Mouse (Mus musculus): ENCODE measurements around the gene Gnb1l. TPM values are rescaled to one million over a fixed set of nuclear protein-coding genes. Genes with fewer than 3 reads are reported as not detected.

The Gnb1l gene
- polyA plus RNA-seq, 1 experiment = 9.3 TPM

DNA sequence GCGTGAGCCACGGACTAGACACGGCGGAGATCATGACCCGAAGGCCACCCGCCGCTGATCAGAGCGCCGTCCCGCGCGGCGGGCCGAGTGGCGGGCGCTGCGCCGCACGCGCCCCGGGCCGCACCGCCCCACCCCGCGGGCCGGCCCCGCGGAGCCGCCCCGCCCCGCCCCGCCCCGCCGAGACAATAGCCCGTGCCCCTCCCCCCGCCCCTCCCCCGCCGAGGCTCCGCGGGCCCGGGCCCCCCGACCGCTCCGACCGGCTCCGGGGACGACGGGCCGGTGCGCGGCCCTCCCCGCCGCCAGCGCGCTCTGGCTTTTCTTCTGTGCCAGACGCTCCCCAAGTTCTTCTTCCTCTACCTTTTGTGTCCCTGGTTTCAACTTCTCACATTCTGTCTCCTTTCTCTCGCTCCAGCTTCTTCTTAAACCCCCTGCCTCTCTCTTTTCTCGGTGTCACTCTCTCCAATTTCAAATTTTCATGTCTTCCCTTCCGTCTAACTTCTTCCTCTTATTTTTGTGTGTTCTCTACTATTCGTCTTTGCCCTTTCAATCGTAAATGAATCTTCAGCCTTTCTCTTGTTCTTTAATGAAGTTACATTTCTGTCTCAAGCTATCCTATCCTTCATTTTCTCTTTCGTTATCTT lies 88.5 kb downstream of the Gnb1l start:
- DNase-seq (ENCODE audit: low read depth) = no peak

DNA sequence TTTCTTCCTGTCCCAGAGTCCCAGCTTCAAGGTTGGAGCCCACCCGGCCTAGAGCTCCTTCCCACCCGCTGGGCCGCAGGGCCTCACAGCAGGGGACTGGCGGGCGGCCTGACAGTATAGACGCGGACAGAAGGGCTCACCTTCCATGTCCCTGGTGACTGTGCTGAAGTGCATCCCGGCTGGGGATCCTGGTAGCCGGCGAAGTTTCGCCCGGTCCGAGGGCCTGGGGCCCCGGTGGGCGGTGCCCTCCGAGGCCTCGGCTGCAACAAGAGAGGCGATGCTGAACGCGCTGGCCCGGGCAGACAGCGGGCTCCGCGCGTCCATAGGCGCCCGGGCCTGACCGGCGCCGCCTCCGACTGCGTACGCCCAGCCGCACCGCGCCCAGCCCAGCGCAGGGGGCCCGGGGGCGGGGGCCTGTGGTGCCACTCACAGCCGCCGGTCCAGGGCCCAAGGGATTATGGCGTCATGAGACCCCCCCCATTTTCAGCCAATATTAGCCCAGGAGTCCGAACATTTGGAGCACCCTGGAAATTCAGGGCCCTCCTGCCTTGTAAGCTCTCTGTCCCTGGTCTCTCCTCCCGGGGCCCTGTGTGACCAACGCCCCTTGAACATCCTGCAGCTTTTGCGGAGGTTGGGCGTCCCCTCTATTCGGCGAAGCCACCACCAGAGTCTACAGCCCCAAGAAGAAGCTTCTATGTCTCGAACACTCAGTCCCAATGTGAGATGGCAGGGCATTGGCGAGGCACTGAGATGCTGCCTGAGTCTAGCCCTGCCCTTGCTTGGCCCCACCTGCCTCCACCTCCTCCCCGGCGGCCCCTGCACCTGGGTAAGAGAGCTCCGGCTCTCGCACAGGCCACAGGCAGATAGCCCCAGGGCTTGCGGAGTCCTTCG lies 89.6 kb downstream of the Gnb1l start:
- no peak for DNase-seq (ENCODE audit: low read depth)

DNA sequence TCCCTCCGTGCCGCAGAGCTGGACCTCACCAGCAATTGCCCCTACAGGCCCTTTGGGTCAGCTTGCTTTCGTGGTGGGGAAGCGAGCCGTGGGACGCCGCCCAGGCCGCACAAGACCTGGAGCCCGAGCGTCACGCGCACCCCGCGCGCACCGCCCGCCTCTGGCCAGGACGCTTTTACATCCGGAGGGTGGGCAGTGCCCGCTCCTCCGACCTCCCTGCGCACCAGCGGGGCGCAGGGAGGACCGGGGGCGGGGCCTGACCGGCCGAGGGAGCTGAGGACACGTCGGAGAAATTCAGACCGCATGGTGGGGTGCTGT lies 90.2 kb downstream of the Gnb1l start:
- DNase-seq (ENCODE audit: low read depth) = no peak

DNA sequence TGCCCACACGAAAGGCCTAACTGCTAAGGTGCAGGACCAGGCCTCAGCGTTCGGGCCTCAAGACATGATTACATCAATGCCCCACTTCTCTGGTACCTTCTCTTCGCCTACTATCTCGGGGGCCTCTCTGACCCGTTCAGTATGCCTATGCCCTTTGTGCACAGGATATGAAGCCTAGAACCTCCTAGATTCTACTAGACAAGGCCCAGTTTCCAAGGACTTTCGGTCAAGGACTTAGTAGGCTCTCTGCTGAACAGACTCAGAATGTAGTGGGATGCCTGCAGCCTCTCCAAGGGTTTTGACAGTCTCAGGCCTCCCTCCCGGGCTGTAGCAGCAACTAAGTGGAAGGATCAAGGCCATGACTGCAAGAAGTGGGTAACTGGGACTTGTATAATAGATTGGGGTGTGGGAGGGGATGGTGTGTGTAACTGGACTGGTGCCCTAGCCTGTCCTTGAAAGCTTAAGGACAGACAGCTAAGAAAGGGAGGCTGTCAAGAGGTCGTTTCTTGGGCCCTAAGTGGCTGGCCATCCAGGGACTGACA lies 90.6 kb downstream of the Gnb1l start:
- no peak for DNase-seq (ENCODE audit: low read depth)

DNA sequence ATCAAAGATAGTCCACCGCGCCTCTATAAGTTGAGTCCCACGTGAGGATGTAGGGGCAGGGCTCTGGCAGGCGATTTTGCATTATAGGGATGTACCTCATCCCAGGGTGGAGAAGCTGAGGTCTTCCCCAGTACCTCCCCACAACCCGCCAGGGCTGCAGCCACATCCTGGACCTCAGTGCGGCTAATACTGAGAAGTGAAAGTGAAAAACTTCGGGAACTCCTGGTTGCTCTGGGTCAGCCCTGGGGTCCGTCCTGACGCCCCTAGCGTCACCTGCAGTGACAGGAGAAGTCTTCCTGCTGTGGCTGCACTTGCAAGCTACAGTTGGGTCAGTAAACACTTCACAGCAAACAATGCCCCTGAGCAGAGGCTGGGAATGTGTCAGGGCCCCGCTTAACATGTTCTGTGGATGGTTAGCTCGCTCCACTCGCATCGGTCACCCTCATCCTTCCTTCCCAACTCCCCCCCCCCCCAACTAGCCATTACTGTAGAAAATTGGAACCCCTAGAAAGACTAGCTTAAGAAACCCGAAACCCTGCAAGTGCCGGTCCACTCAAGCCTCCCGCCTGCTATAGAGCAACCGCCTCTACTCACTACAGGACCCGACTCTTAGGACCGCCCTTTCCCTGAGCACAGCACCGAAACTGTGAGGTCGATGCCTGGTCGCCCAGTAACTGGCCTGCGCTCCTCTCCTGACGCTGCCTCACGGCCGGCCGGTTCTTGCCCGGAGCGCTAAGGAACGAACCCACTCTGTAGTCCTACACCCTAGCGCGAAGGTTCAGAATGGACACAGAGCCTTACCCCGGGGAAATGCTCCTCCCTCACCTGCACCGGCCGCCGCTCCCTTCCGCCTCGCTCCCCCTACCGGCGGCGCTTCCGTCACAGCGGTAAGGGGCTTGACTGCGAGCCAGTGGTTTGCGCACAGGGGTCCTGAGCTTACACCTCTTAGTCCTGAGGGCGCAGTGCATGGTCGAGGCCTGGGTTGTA lies 91.6 kb downstream of the Gnb1l start, which contains the start of gene Tbx1:
Gene Tbx1, minus strand, starts transcription at position 868 of the 987 bp plus-strand sequence.
- no peak for DNase-seq (ENCODE audit: low read depth)

DNA sequence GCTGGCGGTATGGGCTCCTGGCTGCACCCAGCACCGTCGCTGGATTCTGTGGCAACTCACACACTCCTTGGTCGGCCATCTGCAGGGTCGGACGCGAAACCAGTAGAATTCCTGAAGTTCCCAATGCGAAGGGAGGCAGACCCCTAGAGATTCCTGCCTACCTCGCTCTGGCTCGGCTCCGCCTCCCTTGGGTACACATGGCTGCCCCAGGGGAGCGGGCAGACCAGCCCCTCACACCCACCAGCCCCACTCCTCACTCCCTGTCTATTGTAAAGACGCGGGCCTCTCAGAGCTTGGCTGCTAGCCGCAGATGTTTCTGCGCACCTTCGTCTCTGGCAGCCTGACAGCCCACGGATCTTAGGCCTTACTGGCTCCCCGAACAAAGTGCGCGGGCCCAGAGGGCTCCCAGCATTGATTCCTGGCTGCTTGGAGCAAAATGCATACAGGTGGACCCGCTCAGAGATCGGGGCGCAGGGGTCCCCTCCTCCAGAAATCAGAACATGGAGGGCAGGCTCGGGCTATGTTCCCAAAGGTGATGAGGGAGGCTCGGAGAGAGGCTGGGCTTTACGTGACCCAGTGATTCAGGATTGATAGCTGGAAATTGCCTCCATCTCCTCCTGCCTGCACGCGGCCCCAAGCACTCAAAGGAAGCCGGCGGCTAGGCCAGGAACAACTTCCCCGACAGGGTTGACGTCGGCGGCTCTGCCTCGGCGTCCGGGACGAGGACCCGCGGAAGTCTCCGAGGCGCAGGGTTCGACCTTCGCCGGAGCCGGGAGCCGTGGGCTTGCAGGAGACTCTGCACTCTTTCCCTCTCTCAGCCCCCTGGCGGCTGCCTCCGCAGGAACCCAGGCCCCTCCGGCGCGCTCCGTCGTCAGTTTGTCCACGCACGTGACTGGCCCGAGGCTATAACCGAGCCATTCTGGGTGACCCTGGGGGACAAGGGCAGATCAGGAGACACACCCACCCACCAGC lies 92.8 kb downstream of the Gnb1l start:
- no peak for DNase-seq (ENCODE audit: low read depth)

DNA sequence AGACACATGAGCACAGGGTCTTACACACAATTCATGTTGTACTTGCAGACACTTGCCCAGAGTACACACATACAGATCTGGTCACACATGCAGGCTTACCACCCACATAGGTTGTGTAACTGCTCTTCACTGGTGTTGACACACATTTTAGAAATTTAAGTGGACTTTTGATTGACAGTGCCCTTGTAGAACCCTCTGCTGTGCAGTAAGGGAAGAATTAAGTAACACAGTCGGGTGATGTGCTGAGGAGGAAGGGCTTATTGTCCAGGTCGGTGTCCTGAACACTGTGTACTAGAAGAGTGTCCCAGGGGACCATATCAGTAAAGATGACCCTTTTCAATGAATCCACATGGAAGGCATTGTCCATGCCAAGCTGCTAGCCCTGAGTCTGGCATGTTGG lies 95.4 kb downstream of the Gnb1l start:
- peak; percentile 34 for DNase-seq (ENCODE audit: low read depth)

DNA sequence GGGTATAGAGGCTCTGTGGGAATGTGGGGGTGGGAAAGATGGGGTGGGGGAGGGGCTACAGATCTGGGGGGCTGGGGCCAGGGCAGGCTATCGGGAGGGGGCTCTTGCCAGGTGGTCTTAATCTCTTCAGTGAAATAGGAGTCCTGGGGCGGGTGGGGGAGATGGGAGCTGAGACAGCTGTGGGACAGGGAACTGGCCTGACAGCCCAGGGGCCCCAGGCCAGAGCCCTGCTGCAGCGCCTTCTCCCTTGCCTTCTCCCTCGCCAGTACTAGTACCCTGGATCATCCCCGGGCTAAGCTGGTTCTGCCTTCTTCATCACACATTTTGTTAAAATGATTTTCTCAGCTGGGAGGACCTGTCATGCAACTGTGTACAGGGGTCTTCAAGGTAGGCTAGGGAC lies 97.7 kb downstream of the Gnb1l start:
- no peak for DNase-seq (ENCODE audit: low read depth)

DNA sequence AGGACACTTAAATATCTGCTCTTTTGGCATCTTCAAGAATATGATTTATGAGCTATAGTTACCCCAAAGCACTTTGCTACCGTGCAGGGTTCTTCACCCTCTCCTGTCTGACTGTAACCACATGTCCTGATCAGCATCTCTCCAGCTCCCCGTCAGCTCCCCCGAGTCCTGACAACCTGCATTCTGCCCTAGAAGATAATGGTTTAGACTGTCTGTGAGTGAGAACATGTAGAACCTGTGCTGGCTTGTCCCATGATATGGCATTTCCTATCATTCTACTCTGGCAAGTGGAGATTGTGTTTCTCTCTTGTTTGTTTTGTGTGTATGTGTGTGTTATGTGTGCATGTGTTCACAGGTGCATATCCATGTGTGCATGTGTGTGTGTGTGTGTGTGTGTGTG lies 99.5 kb downstream of the Gnb1l start:
- DNase-seq (ENCODE audit: low read depth) = no peak

DNA sequence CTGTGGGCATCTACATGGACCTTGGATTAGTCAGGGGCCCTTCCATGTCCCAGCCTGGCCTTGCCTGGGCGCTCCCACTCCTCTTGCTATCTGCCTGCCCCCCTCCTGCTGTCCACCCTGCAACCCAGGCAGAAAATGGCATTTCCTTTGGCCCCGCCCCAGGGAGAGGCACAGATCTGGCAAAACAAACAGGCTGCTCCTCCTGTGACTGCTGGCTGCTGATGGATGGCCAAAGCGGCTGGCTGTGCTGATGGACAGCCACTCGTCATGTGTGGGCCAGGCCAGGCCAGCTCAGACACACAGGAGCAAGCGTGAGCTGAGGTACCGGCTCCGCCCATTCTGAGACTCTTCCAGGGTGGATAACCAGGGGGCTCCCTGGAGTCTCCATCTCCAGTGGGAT lies 102.9 kb downstream of the Gnb1l start:
- DNase-seq (ENCODE audit: low read depth) = no peak

DNA sequence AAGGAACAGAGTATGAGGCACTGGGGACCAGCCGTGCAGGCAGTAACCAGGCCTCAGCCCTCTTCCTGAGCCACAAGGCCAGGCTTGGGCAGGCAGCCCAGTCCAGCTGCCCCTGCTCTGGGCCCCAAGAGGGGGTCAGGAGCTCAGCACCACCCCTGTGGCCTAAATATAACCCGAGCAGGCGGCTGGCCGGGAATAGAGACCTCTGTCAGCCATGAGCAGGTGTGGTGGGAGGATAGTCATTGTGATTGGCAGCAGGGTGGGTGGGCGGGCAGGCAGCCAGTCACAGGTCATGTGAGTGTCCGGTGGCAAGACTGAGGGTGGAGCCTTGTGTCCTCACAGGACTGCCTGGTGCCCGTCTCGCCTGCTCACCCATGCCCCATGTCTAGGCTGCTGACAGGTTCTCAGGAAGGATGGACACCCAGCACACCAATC lies 105.8 kb downstream of the Gnb1l start:
- DNase-seq (ENCODE audit: low read depth) = no peak

DNA sequence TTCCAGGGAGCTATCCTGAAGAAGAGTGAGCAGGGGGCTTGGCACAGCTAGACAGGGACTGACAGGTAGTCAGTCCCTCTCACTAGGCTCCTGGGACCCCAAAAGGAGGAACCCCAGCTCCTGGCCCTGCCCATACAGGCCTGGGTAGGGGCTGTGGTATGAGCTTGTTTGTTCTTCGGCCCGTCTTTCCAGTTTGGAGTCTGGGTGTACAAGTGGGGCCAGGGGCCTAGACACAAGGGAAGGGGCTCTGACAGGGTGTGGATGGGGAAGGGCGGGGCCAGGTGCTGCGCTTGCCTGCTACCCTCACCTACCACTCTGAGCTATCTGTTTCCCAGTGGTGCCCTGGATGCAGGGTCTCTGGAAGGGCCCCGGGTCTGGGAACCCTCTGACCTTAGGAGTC lies 107.2 kb downstream of the Gnb1l start:
- no peak for DNase-seq (ENCODE audit: low read depth)

DNA sequence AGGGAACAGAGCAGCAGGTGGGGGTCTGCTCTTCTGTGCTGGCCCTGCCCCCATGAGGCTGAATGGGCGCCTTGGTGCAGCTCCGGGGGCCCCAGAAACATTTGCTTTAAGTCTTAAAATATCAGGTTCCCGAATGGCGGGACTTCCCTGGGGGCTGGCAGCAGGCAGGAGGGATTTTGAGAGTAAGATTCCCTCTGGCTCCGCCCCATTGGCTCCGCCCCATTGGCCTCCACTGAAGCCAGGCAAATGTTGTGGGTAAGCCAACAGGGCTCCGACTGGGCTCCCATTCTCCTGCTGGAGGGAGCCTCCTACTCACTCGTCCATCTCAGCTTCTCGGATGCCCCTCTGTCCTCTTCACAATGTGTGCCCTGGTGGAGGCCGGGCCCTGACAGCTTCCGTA lies 109.7 kb downstream of the Gnb1l start:
- DNase-seq (ENCODE audit: low read depth) = no peak

DNA sequence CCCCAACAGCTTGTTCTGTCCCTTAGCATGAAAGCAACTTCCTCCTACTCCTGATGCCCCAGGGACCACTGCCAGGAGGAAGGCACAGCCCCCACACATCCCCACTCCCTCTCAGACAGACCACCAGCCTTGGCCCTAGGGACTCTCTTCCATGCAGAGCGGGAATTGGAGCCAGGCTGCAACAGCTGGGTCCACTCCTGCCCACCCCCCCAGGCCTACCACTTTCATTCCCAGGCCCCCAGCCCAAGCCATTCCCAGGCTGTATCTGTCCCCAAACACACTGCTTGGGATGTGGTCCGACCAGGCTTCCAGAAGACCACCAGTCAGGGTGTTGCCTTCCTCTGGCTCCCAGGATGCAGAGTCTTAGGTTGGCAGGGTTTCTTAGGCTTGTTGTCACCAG lies 110.6 kb downstream of the Gnb1l start:
- no peak for DNase-seq (ENCODE audit: low read depth)

DNA sequence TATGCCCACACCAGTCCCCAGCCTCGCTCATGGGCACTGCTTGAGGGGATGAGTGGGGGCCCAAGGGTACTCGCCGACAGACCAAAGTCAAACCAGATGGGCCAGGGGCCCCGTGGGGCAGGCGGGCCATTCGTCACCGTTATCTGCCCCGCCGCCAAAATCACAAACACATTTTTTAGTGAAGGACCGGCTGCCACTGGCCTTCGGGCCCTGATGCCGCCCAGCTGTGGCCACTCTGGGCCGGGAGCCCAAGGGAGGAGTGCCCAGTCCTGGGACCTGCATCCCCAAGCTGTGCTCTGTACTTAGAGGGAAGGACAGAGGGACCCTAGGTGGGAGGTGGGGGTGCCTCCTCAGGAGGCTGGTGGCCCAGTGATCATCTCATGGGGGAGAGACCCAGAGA lies 113.2 kb downstream of the Gnb1l start:
- DNase-seq (ENCODE audit: low read depth) = no peak

DNA sequence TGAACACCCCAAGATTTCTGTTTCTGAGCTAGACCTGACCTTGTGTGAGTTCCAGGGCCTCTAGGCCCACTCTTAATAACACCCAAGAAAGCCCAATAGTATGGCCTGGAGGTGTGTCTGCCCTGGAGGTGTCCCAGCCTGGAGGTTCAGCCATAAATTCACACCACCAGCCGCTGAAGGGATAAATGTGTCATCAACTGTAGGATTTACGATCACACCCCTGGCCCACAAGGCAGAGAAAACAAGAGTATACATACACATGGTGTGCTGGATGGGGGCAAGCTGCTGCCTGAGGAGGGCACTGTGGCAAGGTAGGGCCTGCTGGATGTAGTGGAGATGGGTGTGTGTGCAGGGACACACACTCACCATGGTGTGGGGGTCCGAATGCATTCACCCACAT lies 114.8 kb downstream of the Gnb1l start:
- no peak for DNase-seq (ENCODE audit: low read depth)
